Mouse (Mus musculus) testis, postnatal 10 days (tissue): ENCODE measurements at regions not wholly inside any gene's neighbourhood (a gene's known extent, or its start where the extent isn't known, plus 50 kb on each side); places are given as distances from the start of the nearest gene placed in this dataset.

Experiments used
- DNase-seq: peaks from one replicate; pipeline ENCODE4 v3.0.0; 2021; ENCODE audit warnings: low spot score

DNA sequence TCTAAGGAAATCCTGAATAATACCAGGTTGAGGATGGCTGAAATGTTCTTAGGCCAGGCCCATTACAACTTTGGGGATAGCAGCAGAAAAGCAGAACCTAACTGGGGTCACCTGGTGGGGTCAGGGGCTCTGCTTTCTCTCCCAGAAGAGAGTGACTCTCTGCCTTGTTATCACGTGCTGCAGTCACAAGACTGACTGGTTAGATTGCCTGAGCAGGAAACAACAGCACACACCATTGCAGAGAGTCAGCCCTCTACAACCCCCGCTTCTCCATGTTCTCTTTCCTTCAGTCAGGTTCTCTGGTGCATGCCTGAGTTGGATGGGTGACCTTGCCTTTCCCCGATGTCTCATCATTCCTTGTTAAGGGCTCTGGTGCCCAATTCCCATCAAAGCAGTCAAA, 91.2 kb upstream of the Hsd17b12 start:
- DNase-seq = no peak

GRCm38 (mm10) chr2:94246851-94247471, 89.2 kb upstream of the Hsd17b12 start:
- no peak for DNase-seq

- DNase-seq = no peak
Measured at GRCm38 (mm10) chr2:94246180-94246611, 88.4 kb upstream of the Hsd17b12 start.

DNA sequence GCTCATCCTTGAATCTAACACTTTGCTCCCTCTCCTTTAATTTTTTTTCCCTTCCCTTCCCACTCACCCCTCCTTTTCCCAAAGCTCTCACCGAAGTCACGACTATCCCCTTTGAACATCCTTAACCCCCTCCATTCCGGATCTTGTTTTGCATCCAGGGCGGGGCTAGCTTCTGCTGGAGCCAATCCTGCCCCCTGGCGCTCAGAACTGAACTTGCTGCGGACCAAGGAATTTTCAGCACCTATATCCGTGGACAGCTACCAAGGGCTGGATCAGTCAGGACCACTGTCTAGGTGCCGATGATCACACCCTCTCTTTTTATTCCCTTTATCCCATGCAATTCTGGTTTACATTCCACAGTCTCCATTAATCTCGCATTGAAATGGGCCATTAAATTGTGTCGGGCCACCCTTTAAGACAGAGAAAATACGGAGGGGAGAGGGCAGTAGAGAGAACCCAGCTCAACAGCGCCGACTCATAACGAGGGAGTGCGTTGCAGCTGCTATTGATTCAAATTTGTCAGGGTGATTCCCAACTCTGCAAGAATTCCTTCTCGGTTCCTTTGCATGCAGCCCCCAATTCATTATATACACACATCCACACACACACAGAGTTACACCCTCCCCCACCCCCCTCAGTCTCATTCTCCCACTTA, 87.7 kb upstream of the Hsd17b12 start:
- peak; percentile 88 for DNase-seq

- DNase-seq = no peak
Measured at GRCm38 (mm10) chr2:94244140-94244539, 86.4 kb upstream of the Hsd17b12 start.

DNA sequence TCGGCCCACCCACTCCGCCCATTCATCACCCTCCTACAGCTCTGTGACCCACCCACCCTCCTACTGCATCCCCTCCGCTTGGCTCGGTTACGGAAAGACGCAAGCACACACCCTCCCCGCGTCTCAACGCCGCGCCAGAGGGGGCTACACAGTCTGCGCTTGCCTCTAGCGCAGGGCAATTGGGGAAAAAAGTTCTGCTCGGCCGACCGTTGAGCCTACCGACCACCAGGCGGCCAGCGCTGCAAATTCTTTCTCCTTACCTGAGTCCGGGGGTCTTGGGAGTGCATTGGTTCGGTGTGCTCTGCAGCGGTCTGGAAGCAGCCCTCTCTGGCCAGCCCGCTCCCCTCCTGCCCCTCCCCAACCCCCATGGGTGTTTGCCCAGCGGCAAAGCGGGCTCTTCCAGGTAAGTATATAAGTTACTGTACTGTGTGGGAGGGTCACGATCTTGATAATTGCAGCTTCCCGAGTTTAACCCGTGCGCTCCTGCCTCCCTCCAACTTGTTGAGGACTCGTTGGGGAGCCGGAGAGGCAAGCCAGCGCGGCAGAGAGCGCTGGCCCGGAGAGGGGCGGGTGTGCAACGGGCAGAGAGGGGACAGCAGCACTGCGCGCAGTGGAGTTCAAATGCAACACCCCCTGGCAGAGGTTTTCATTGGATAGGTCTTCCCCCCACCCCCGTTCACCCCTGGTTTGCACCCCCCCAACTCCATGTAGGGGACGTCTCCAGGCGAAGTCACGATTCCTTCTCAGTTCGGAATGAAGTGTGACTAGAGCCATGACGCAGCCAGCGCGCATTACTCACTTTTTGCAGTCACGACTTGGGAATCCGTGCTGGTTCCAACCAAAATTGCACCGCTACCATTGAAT, 85.5 kb upstream of the Hsd17b12 start:
- no peak for DNase-seq

- no peak for DNase-seq
Measured at GRCm38 (mm10) chr2:94242406-94243052, 84.8 kb upstream of the Hsd17b12 start.

- DNase-seq = no peak
Measured at GRCm38 (mm10) chr2:94242051-94242397, 84.3 kb upstream of the Hsd17b12 start.

DNA sequence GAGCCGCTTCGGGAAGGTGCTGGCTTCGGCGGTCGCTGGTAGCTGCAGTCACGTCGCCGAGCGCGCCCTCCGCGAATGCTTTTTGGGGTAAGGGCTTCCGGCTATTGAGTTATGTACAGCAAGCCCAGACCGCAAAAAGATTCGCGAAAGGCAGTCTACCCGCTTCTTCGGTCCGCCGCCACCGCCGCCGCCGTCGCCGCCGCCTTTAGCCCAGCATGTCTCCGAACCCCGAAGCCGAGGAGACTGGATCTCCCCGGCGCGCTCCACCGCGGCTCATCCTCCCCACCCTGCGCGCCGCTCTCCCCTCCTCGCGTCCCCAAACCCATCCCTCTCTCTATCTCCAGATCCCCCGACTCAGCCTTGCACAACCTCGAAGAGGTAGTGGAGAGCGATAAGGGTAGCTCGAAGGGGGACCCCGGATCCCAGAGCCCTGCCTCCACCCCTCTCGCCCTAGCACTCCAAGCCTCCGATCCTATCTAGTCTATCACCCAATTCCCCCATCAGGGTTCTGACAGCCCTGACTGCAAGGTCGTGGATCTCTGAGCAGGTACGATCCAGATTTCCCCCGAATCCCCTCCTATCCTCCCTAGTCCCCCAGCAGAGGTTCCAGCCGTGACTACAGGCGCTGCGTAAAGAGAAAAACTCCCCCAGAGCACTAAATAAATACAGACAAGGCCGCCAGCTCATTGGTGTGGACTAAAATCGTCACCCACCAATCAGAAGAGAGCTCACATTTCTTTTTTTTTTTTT, 83.7 kb upstream of the Hsd17b12 start:
- no peak for DNase-seq

DNA sequence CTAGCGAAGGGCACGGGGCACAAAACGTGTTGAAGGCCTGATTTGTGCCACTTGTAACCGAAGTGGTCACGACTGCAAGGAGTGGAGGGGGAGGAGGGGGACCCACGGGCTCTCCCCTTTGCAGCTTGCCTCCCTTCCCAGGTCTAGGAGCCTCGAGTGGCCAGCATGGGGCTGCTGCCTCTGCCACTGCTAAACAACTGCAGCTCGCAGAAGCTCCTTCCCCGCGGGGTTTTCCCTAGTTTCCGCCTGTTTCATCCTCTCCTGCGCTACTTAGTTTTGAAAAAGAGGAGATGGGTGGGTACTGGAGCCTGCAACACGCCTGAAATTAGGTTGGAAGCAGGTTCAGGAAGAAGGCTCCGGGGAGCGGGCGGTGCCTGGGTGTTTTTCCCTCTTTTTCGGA, 82.6 kb upstream of the Hsd17b12 start:
- no peak for DNase-seq

- DNase-seq = no peak
Measured at GRCm38 (mm10) chr2:94239573-94239972, 81.8 kb upstream of the Hsd17b12 start.

GRCm38 (mm10) chr2:94236479-94236878, 78.7 kb upstream of the Hsd17b12 start:
- DNase-seq = no peak

DNA sequence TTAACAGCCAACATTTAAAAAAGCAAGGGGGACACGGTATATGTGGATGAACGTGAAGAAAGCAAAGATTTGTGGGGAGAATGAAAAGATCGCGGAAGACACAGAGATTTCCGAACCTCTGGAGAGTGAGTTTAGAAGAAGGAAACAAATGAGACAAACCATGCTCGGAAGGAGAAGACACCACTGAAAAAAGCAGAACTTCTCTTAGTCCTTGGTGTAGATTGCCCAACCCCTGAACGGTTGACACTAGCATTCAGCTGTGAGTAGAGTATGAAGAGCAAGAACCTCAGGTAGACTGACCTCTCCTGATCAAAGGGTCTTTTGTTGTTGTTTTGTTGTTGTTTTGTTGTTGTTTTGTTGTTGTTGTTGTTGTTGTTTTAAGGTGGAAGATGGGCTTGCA, 75.8 kb upstream of the Hsd17b12 start:
- DNase-seq = no peak

DNA sequence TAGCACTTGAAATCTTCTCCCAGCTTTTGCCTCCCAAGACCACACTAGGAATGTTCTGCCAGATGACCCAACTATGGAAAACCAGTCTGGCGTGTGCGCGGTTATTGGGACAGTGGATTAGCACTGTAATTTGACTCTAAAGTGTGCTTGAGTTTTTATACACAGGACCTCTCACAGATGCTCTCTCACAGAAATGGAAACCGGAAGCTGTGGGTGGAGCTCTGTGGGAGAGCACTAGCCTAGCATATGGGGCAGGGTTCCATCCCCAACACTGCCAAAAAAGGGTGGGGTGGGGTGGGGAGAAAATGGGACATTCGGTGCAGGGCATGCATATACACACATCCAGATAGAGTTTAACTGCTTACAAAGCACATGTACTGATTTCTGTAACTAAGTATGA, 61.7 kb upstream of the Hsd17b12 start:
- no peak for DNase-seq

GRCm38 (mm10) chr2:94217481-94217880, 59.7 kb upstream of the Hsd17b12 start:
- no peak for DNase-seq

GRCm38 (mm10) chr2:94215455-94215854, 57.7 kb upstream of the Hsd17b12 start:
- DNase-seq = no peak
